Mouse (Mus musculus) kidney, postnatal 0 days (tissue): ENCODE data around the gene Rbp2. TPM values are rescaled to one million over a fixed set of nuclear protein-coding genes. Genes with fewer than 3 reads are reported as not detected.

Source experiments
- ATAC-seq: fragments of 200-750 bp; cut with Nextera tagmentation; replicated peaks from 2 replicates; pipeline ENCODE4 v1.8.0; 2017; ENCODE audit warnings: low read depth, moderate number of reproducible peaks, moderate TSS enrichment, moderate library complexity; ENCODE audit not compliant: low FRiP score
- DNase-seq: peaks from one replicate; pipeline ENCODE4 v3.0.0-alpha.2; 2016; ENCODE audit warnings: low spot score
- H3K27ac ChIP-seq: fragments of 300-500 bp; sonication (generic); 2 replicates; pipeline ENCODE4 v1.5.1; 2014; ENCODE audit warnings: mild to moderate bottlenecking
- H3K27me3 ChIP-seq: fragments of 300-500 bp; sonication (generic); 2 replicates; pipeline ENCODE4 v1.6.1; 2014; ENCODE audit warnings: low read length, mixed read lengths; ENCODE audit not compliant: insufficient read depth
- H3K36me3 ChIP-seq: fragments of 300-500 bp; sonication (generic); 2 replicates; pipeline ENCODE4 v1.6.1; 2014; ENCODE audit warnings: low read length, mixed read lengths; ENCODE audit not compliant: insufficient read depth
- H3K4me1 ChIP-seq: fragments of 300-500 bp; sonication (generic); replicated peaks from 2 replicates; pipeline ENCODE4 v1.6.1; 2014; ENCODE audit warnings: antibody characterized with exemption, low read length, mixed read lengths; ENCODE audit not compliant: insufficient read depth
- H3K4me2 ChIP-seq: fragments of 300-500 bp; sonication (generic); 2 replicates; pipeline ENCODE4 v1.6.1; 2014; ENCODE audit warnings: mild to moderate bottlenecking, low read length, moderate library complexity, mixed read lengths
- H3K4me3 ChIP-seq: fragments of 300-500 bp; sonication (generic); replicated peaks from 2 replicates; pipeline ENCODE4 v1.5.1; 2014; ENCODE audit warnings: low read depth, low read length
- H3K9ac ChIP-seq: fragments of 300-500 bp; sonication (generic); 2 replicates; pipeline ENCODE4 v1.6.1; 2014; ENCODE audit warnings: low read depth, low read length
- H3K9me3 ChIP-seq: fragments of 300-500 bp; sonication (generic); replicated peaks from 2 replicates; pipeline ENCODE4 v1.6.1; 2016; ENCODE audit warnings: low read length, inconsistent platforms, mixed read lengths
- CTCF ChIP-seq: IDR thresholded peaks from 2 replicates; pipeline ENCODE4 v1.5.1; 2016; ENCODE audit warnings: antibody characterized with exemption, low read depth, mild to moderate bottlenecking, moderate library complexity
- WGBS: fragments of 180-500 bp; shearing (Covaris S2); extraction: QIAGEN DNeasy Blood & Tissue Kit; methylation state at CpG from one replicate; pipeline ENCODE4 v1.1.7; 2014; 5-methylcytosine and 5-hydroxymethylcytosine counted together
- polyA plus RNA-seq: library from polyadenylated mRNA; unstranded; fragments of >200 nt; fragmentation: Nextera tagmentation; extraction: Ambion mirVana; gene quantifications from 2 replicates; pipeline ENCODE4 v1.2.1, GENCODE M21; 2015

Gene Rbp2
- polyA plus RNA-seq, 1 experiment from 2014 or later: 3.4 TPM

DNA sequence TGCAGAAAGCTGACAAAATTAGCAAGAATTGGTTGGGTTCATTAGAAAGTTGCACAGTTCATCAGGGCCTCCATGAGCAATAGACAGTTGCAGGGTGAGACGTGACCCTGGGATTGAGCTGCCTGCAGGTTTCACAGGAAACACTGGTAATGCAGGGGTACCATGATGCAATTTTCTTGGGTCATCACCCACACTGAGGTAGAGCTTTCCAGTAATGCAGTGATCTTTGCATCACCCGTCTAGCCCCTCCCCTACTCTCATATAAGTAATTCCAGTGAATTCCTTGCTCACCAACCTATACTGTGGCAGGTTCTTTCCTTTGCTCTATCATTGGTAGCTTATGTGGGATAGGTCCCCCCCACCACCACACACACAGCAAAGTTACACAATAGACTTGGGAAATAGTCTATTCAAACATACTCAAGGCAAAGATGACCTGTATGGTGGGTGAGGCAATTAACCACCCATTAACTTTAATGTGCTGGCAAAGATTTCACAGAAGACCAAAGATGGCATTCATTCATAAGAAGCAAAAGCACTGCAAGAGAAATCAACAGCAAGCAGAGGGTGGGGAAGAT, 5.7 kb upstream of the Rbp2 start:
- no peak overlapping the region for H3K27ac ChIP-seq
- H3K27me3 ChIP-seq: no peaks in the 10 kb centered on the region
- DNase-seq (no peak), ATAC-seq (no peak)
- no peak overlapping the region for H3K4me2 ChIP-seq
- 97% methylated on average over 2 of the region's 2 CpGs for WGBS
- TF ChIP-seq CTCF: no peak
- no peaks in the 10 kb centered on the region for H3K36me3 ChIP-seq
- H3K4me3 ChIP-seq: no peak overlapping the region
- H3K4me1 ChIP-seq: no peaks in the 10 kb centered on the region
- H3K9ac ChIP-seq: no peak overlapping the region
- no peaks in the 10 kb centered on the region for H3K9me3 ChIP-seq

GRCm38 (mm10) chr9:98482256-98482655, 3.7 kb upstream of the Rbp2 start:
- no peak overlapping the region for H3K9ac ChIP-seq
- no peaks in the 10 kb centered on the region for H3K9me3 ChIP-seq
- no peak overlapping the region for H3K4me2 ChIP-seq
- TF ChIP-seq CTCF: no peak
- H3K36me3 ChIP-seq: no peaks in the 10 kb centered on the region
- ATAC-seq (no peak), DNase-seq (no peak)
- H3K4me1 ChIP-seq: no peaks in the 10 kb centered on the region
- H3K4me3 ChIP-seq: no peak overlapping the region
- 76% methylated on average over 4 of the region's 4 CpGs for WGBS
- no peaks in the 10 kb centered on the region for H3K27me3 ChIP-seq
- no peak overlapping the region for H3K27ac ChIP-seq

DNA sequence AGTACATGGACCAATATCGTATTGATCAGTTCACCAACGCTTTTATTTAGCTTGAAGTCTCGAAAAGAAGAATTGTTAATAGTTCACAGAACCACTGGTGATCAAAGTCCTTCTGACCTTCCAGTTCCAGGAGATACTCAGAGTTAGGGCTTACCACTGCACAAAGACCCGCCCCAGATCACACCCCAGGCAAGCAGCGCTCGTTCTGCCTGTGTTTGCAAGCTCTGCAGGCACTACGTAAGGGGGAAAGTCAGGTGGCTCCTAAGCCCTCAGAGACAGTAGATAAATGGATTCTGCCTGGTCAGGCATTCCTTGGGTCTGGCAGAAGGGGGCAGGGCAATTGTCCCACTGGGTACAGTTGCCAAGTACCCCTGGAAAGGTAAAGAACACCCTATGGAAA, 895 bp upstream of the Rbp2 start:
- Histone ChIP-seq H3K4me2 (no peak overlapping the region), H3K27ac (no peak overlapping the region), H3K36me3 (no peaks in the 10 kb centered on the region), H3K27me3 (no peaks in the 10 kb centered on the region), H3K4me3 (no peak overlapping the region), H3K9me3 (no peaks in the 10 kb centered on the region), H3K9ac (no peak overlapping the region), H3K4me1 (no peaks in the 10 kb centered on the region)
- WGBS: 87% methylated on average over 7 of the region's 7 CpGs
- TF ChIP-seq CTCF: no peak
- DNase-seq: no peak
- ATAC-seq: no peak

- WGBS: 56% methylated on average over 6 of the region's 6 CpGs
- no peaks in the 10 kb centered on the region for H3K36me3 ChIP-seq
- H3K27me3 ChIP-seq: no peaks in the 10 kb centered on the region
- DNase-seq (no peak), ATAC-seq (no peak)
- H3K4me3 ChIP-seq: no peak overlapping the region
- H3K9ac ChIP-seq: no peak overlapping the region
- no peak overlapping the region for H3K27ac ChIP-seq
- no peaks in the 10 kb centered on the region for H3K4me1 ChIP-seq
- no peak overlapping the region for H3K4me2 ChIP-seq
- no peaks in the 10 kb centered on the region for H3K9me3 ChIP-seq
- TF ChIP-seq CTCF: no peak
These were observed 1.4 kb downstream of the Rbp2 start for GRCm38 (mm10) chr9:98487273-98487672.

- Histone ChIP-seq H3K9ac (no peak overlapping the region), H3K27ac (no peak overlapping the region), H3K36me3 (no peaks in the 10 kb centered on the region), H3K9me3 (no peaks in the 10 kb centered on the region), H3K4me1 (no peaks in the 10 kb centered on the region), H3K4me3 (no peak overlapping the region), H3K4me2 (no peak overlapping the region), H3K27me3 (no peaks in the 10 kb centered on the region)
- no peak for ATAC-seq
- no peak for DNase-seq
- no peak for TF ChIP-seq CTCF
- 74% methylated on average over 4 of the region's 4 CpGs for WGBS
These were observed 3.6 kb downstream of the Rbp2 start for GRCm38 (mm10) chr9:98489532-98489931.

DNA sequence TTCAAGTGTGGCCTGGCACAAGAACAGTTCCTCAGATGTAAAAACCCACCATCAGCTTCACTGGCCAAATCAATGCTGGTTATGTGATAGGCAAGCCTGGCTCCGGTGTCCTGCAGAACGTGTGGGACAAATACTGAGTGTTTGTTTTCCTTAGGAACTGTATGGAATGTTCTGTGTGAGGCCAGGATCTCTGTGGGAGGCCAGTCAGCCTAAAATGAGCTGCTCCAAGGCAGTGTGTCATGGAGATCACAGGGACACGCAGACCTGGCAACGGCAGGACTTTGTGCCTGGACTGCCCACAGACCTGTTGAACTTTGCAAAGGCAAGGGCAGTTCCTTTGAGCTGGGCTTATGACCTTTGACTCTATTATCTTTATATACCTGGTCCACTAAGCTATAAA, 4.2 kb downstream of the Rbp2 start:
- H3K36me3 ChIP-seq: no peaks in the 10 kb centered on the region
- TF ChIP-seq CTCF: no peak
- H3K9me3 ChIP-seq: no peaks in the 10 kb centered on the region
- WGBS: 19% methylated on average over 4 of the region's 4 CpGs
- no peak overlapping the region for H3K27ac ChIP-seq
- H3K27me3 ChIP-seq: no peaks in the 10 kb centered on the region
- peak; percentile 53 for DNase-seq
- no peak overlapping the region for H3K9ac ChIP-seq
- H3K4me1 ChIP-seq: no peaks in the 10 kb centered on the region
- ATAC-seq: peak; percentile 82; the same call in 1 of the 2 replicates
- H3K4me3 ChIP-seq: no peak overlapping the region
- no peak overlapping the region for H3K4me2 ChIP-seq

DNA sequence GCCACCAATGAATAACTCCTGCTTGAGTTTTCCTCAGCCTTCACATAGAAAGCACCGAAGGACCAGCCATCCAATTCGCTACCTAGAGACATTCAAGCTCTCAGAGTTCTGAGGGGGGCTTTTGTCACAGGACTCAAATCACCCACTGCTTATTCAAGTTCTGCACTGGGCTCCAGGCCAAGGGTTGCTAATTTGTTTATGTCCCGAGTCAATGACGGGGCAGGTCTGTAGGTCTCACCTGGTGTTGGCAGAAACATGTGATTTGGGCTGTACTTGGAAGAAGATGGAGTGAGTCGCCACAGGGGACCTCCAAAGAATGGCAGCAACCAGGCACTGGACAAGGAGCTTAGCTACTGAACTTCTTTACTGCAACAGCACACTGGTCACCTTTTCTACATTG, 5.2 kb downstream of the Rbp2 start:
- Histone ChIP-seq H3K9me3 (no peaks in the 10 kb centered on the region), H3K9ac (no peak overlapping the region), H3K27me3 (no peaks in the 10 kb centered on the region), H3K4me2 (no peak overlapping the region), H3K27ac (no peak overlapping the region), H3K4me1 (no peaks in the 10 kb centered on the region), H3K4me3 (no peak overlapping the region), H3K36me3 (no peaks in the 10 kb centered on the region)
- no peak for DNase-seq
- 69% methylated on average over 5 of the region's 5 CpGs for WGBS
- no peak for TF ChIP-seq CTCF
- ATAC-seq: no peak
